Mouse (Mus musculus) thymus, adult 2 months (tissue): ENCODE data around the gene Nkiras2.

Experiments
- CTCF ChIP-seq: fragments of 200-500 bp; IDR thresholded peaks from 2 replicates; pipeline ENCODE4 v1.5.1; 2012; ENCODE audit warnings: mild to moderate bottlenecking, control low read depth, low read length, moderate library complexity, borderline replicate concordance; ENCODE audit not compliant: control insufficient read depth, poor library complexity, insufficient read depth; ENCODE audit errors: extremely low read depth
- POLR2A ChIP-seq: fragments of 200-500 bp; IDR thresholded peaks from 2 replicates; pipeline ENCODE4 v1.6.1; 2012; ENCODE audit warnings: mild to moderate bottlenecking, low read length, control low read depth, moderate library complexity; ENCODE audit not compliant: control insufficient read depth, poor library complexity, insufficient read depth; ENCODE audit errors: extremely low read depth

GRCm38 (mm10) chr11:100607121-100607520 is 11.9 kb upstream of the Nkiras2 start:
- TF ChIP-seq CTCF: no peak
- TF ChIP-seq POLR2A: no peak
